Mouse (Mus musculus): Measurements from ENCODE around the gene Srsf4. TPM values are rescaled to one million over a fixed set of nuclear protein-coding genes. Genes with fewer than 3 reads are reported as not detected.
A peak's percentile ranks its signal among the peaks of the same experiment; 100 is the strongest.

Srsf4 gene
- total RNA-seq (2021) (10 to 100 TPM; 55.9 to 70.2 TPM), polyA plus RNA-seq (2012; rRNA removed) (21.6 and 23.9 TPM in 2 replicates)
- long read RNA-seq, transcript Srsf4-202 (6 exons, 2,257 nt), result major isoform, 73 of 92 reads
- long read RNA-seq, partial matches to known transcripts, result 3 of 92 reads
- long read RNA-seq, other reads (novel, unspliced or antisense), result 16 of 92 reads

DNA sequence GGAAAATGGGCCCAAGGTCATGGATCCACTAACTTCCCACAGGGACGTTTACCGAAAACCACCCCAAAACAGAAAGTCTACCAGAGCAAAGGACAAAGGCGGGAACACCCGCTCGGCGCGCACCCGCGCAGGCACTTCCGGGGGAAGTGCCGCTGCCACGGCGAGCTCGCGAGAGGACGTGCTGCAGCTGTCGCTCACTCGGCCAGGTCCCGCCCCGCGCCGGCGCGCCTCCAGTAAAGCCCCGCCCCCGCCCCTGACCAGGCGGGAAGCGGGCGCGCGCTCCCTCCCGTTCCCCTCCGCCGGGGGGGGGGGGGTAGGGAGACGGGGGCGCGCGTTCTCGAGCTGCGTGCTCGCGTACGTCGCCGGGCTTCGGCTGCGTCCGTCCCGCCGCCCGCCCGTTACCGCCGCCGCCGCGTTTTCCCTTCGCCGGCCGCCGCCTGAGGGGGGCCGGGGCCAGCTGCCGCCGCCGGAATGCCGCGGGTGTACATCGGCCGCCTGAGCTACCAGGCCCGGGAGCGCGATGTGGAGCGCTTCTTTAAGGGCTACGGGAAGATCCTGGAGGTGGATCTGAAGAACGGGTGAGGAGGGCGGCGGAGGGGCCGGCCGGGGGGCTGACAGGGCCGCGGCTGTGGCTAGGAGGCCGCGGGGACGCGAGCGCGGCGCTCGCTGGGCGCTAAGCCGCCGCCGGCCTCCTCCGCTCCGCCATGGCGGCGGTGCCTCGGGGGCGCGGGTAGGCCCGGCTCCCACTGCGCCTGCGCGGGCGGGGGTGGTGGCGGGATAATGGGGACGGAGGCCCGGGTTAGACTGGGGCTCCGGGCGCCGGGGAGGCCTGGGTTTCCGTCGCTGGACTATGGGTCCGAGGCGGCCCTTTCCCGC is at the start of gene Srsf4:
Srsf4 (plus strand) TSS at position 325 of the 876 bp plus-strand sequence.
- DNase-seq, result peak; percentile 97

DNA sequence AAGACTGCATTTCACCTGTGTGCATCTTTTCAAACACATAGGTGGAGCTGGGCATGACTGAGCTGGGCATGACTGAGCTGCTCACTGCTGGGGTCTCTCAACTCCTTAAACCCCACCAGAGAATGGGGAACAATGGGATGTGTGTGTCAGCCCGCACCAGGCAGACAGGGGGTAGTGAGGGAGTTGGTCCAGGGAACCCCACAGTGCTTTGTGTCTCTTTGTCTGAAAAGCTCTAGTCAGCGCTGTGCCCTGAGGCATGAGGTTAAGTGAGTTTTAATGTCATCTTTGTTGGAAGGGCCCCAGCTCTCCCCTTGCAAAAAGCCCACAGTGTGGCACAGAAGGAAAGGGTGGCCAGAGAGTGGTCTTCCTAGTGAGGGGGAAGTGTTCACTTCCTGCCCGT is 48.5 kb upstream of the Srsf4 start:
- DNase-seq, result no peak

DNA sequence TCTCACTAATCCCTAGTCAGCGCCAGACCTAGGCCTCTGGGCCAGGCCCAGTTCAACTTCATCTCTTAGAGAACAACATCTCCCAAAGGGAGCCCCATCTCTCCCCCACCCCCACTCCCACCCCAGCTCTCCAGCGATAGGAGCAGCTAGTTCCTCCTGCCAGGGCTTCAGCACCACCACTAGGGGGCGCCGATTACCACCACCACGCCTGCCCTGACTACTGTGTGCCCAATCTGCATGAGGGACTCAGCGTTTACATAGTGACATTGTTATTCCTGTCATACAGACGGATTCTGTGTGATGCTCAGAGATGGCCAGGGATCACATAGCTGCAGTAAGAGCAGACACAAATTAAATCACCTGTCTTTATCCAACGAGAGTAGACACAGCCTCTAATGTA is 47.6 kb upstream of the Srsf4 start:
- peak; percentile 63 for DNase-seq

DNA sequence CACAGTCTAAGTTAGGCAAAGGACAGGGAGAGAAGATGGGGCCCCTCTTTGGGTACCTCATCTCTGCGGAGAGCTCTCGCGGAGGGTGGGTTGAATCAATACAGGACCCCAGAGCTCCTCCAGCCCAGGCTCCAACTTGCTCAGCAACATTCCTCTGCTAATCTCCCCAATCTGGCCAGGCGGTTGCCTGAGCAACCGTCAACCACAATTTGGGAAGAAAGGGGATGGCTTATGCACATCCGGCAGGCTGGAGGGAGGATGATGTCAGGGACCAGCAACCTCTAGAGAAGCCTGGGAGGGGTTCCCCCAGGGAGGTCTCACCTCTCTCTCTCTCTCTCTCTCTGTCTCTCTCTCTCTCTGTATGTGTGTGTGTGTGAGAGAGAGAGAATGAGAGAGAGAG is 46.5 kb upstream of the Srsf4 start:
- peak; percentile 18 for DNase-seq

DNA sequence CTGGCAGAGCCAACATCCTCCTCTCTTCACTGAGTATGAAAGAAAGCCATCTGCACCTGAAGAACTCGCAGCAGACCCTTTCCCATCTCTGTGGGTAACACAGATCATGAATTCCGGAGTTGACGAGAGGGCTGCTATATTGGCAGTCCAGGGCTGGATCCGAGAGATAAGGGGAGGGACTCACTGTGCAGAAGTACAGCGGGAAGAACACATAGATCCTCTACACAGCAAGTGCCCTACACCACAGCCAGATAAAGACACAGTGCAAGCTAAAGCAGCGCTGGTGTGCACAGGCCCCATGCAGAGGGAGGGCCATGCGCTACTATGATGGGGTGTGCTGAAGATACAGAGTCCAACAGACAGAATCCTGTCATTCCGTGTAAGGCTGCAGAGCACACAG is 44.3 kb upstream of the Srsf4 start:
- DNase-seq, result no peak

DNA sequence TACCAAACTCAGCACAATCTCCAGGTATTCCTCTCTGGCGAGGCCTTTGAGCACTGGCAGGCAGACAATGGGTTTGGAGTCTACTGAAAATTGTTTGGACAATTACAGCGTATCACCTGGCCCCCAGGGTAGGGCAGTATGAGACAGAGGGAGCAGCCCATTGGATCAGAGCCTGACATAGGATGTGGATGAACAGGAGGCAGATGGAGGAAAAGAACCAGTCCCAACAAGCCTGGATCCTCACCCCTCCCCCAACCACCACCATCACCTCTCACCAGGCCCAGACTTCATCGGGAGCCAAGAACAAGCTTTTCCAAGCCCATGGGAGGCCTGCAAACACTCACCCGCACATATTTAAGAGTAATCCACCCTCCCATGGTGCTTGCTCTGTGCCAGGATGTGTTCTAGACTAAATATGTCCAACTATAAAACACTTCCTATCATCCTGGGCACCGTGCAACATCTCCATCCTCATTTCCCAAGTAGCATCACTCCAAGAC is 41.8 kb upstream of the Srsf4 start:
- no peak for DNase-seq

DNA sequence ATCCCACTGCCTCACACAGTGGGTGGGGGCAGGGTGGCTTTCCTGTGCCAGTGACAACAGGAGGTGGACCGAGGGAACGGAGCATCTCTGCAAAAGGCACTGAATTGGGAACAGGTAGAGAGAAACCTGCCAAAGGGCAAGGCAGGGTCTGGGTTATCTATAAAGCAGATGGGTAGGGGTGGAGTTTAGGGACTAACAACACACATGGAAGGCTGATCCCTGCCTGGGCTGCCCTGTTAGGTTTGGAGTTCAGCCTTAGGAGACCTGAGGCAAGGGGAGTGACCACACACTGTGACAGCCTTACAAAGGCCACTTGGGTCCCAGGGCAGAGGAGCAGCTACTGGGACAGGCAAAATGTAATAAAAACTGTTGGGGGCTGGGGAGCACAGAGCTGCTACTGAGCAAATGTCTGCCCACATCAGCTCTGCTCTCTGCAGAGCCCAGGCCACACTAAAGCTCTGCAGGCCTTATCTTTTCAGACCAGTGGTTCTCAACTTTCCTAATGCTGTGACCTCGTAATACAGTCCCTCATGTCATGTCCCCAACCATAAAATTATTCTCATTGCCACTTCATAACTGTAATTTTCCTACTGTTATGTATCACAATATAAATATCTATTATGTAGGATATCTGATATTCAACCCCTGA is 40.5 kb upstream of the Srsf4 start:
- no peak for DNase-seq

DNA sequence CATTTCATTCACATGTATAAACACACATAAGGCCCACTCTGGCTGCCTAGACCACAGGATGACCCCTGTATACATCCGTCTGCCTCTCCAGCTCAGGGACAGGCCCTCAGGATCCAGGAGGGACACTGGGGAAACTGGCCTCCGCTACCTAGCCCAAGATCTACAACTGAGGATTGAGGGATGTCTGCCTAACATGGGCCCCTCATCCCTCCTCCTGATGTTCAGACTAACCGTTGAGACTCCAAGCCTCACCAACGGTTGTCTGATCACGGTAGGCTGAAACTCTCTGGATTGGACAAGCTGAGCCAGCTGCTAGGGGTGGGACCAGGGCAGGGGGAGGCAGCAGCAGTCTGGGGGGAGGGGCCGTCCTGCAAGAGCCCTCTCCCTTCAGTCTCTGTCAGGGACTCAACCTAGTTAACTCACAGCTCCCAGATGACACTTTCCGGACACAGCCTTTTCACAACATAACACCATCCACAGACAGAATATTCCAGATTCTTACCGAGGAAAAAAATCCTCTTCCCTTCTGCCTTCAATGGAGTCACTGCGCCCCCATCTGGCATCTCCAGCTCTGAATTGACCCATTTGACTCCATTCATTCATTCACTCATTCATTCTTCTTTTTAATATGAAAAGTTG is 39.3 kb upstream of the Srsf4 start:
- DNase-seq, result peak; percentile 46

DNA sequence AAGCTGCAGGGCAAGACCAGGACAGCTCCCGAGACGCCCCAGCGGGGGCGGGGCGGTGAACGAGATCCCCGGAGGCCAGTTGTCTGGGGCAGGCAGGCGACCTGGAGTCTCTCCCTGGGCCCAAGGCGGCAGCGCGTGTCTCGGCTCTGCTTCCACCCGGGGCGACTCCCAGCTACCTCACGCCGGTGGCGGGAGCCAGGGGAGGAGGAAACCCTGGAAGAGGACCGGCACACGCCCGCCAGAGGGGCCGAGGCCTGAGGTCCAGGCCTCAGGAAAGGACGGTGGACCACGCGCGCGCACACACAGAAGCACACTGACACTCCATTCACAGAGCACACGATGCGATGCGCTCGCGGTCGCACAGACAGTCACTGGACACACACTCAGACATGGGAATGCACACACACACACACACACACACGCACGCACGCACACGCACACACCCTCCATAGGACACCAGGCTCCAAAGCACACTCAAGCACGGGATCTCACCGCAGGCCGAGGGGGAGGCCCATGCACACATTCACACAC is 37.0 kb upstream of the Srsf4 start:
- DNase-seq, result peak; percentile 68

DNA sequence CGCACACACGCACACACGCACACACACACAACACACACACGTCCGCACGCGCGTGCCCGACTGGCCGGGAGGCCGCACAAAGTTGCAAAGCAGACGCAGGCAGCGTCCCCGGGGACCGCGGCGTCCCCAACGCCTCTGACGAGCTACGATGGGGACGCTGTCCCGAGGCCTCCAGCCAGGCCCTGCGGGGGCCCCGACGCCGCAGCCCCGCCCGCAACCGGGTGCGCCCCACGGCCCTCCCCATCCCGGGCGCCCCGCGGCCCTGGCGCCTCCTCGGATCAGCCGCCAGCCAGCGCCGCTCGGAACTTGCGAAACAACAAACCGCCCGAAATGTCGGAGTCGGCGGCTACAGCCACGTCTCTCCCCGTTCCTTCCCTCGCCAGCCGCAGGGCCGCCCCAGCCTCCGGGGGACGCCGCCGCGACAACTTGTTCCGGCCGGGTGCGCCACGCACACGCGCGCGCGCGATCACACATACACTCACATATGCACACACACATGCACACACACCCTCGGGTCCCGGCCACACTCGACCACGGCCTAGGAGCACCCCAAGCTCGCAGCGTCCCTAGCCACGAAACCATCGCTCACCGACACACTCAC is 36.4 kb upstream of the Srsf4 start:
- DNase-seq, result peak; percentile 77

DNA sequence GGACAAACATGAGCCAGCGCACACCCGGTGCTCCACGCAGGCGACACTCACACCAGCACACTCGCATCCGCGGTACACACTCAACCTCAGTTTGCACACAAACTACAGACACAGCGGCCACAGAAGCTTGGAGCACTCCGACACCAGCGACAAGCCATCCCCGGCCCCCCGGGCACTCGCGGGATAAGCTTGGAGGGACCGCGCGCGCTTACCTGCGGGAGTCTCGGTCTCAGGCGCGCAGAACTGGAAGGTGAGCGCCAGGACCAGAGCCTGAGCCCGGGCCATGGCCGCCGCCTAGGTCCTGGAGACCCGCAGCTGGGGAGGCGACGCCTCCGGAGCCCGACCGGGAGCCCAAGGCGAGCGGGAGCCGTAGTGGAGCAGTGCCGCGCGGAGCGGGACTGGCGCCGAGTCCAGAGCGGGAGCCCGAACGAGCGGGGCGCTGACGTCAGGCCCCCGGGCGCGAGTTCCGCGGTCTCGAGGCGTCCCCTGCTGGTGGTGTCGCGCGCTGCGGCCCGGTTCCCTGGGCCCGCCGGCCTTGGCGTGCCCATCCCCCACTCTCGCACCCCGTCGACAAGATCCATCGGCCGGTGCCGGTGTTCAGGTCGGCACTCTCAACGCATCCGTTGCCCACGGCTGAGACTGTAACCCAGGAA is 35.4 kb upstream of the Srsf4 start, which contains the start of gene Ptpru:
Ptpru (minus strand) TSS at position 417 of the 653 bp plus-strand sequence.
- DNase-seq, result peak; percentile 95

DNA sequence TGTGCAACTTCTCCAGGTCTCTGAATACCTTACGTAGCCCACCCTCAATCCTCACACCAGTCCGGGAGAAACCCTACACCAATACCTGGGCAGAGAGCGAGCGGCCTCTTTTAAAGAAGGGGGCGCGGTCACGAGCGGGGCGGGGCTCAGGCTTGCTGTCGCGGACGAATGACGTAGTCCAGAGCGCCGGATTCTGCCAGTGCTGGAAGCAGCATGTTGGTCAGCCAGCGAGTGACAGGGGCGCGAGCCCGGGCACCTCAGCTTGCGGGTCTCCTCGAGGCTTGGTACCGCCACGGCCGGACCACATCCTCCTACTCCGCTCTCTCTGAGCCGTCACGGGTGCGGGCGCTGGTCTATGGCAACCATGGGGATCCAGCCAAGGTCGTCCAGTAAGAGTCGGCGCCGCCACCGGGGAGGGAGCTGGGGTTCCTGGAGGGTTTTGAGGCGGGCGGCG is 30.1 kb upstream of the Srsf4 start, which contains the start of gene Mecr:
Mecr (plus strand) TSS at position 181 of the 454 bp plus-strand sequence.
- peak; percentile 94 for DNase-seq

DNA sequence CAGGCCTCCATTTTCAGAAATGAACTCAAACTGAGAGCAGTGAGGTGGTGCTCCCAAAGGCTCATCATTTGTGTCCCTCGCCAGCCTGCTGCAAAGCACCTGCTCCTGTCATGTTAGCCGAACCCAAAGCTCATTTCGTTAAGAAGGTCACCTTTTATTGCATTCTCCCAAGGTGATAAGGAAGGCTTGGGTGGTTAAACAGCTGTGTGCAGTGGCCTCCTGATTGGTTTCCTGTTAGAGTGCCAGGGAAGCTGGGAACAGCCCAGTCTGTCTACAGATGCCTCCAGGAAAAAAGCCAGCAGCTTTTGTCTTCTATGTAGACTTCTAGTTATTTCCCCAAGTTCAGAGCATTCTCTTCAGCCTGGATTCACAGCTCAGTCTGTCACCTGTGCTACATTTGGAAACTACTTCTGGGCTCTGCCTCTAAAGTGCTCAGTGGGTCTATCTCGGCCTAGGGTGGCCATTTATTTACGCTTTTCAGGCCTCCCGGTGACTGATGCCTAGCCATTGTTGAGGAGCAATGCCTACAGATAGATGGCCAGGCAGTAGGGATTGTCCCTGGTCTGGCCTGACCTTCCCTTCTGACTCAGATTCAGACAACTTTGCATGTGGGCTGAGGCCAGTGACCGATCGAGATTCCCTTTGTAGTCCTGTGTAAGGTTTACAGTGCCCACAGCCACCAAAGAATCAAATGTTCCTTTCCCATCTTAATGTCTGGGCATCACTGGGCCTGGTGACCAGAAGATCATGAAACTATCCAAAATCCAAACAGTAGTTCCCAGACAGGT is 27.2 kb upstream of the Srsf4 start:
- no peak for DNase-seq

DNA sequence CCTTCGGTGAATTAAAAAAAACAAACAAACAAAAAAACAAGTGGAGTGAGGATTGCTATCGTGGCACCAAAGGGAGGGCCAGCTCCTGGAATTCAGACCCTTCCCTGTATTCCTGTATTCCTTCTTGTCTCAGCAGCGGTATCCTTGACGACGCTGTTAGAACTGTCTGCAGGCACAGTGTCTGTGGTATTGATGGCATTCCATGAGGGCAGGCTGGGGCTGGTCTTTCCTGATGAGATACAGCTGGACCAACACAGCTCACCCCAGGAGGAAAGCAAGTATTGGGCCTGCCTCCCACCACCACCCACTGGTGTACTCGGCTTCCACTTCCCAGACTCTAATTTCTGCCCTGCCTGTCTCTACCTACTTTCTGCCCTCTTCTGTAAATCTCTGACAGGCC is 25.3 kb upstream of the Srsf4 start:
- DNase-seq, result no peak

DNA sequence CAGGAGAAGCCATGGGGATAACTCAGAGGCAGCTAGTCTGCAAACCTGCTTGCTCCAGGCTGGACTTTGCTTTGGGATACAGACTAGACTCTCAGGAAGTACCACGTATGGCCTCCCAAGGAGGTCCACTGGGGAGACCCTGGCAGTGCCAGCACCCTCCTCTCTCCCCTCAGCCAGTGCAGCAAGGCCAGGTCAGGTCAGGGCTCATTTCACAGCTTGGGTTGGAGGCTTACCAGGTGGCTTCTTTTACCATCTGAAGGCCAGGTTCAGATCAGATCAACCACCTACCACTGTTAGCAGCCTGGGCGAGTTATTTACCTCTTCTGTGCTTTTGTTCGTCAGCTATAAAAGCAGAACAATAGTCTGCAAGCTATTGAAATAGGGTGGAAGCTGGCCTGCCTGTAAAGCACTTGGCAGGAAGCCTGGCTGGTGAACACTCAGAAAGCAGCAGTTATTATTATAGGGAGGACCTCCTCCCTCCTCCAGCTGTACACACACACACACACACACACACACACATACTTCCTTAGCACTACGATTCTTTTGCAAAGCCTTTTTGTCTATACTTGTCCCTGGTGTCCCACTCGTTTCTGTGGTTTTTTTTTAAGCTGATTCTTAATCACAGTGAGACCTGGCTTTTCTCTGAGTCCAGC is 23.3 kb upstream of the Srsf4 start:
- DNase-seq, result no peak

DNA sequence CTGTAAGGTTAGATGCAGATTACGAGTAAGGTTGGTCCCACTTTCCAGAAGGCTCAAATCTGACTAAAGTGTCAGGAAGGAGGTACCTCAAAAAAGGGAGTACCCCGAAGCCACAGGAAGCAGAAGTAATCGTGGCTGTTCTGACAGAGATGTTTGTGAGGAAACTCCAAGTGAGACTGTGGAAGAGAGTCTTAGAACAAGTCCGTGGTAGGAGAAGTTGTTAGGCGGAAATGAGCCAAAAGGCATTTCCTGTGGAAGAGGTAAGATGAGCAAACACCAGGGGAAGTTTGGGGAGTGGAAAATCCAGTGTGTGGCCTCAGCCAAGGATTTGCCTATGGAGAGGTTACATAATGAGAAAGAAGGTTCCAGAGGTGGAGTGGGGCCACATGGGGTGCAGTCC is 18.5 kb upstream of the Srsf4 start:
- no peak for DNase-seq

DNA sequence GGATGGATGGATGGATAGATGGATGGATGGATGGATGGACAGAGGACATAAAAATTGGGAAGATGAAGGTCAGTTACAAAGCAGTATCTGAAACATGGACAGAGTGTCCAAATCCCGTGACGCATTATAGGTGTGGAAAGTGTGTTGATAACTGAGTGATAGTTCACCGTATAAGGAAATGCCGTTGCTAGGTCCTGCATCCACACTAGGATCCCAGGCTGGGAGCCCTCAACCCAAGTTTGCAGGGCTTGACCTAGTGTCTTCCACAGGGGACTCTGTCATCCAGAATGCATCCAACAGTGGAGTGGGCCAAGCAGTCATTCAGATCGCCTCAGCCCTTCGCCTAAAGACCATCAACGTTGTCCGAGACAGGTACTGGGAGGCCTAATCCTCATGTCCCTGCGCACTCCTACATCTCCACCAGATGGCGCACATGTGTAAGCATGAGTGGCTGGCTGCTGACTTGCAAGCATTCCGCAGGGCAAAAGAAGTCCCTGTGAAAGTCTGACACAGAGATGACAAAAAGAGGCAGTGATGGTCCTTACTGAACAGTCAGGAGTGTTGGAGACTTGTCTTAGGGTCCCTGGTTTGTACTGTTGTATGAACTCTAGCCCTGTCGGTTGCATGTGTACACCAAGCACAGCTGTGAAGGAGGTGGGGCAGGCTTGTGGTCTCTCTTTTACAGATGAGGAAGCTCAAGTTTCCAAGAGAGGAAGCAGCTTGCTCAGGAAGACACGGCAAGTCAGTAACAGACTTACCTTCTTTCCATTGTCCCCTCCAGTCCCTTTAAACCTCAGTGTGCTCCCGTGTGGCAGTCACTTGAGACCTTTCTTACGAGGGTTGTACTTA is 12.7 kb upstream of the Srsf4 start:
- DNase-seq, result peak; percentile 78

DNA sequence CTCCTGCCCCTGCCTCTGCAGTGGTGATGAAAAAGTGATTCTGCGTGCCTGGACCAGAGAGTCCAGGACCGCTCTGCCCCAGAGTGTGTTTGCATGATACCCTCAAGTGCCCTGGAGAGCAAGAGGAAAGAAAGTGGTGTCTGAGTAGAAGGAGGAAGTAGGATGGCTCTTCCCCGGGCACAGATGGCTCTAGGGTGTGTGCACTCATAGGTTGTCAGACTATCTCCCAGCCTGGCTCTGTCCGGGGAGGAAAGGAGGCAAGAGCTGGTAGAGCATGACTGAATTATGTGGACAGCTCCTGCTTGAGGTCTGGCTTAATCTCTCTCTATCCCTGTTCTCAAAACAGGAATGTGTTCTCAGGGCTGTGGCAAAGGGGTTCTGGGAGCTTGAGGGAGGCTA is 12.1 kb upstream of the Srsf4 start:
- no peak for DNase-seq
